Mouse (Mus musculus) right cerebral cortex, adult 18-20 months (tissue): ENCODE measurements at regions not wholly inside any gene's neighbourhood (a gene's known extent, or its start where the extent isn't known, plus 50 kb on each side); places are given as distances from the start of the nearest gene placed in this dataset.
A peak's percentile ranks its signal among the peaks of the same experiment; 100 is the strongest.

ENCODE experiments used
- DNase-seq: peaks from one replicate; pipeline ENCODE4 v3.0.0; 2022; ENCODE audit warnings: mixed read lengths

- DNase-seq, result no peak
Observed at GRCm38 (mm10) chr13:31168854-31169253, 194.8 kb downstream of the Gm5447 start.

- DNase-seq, result no peak
Observed at GRCm38 (mm10) chr13:31171751-31172150, 197.7 kb downstream of the Gm5447 start.

- no peak for DNase-seq
Observed at GRCm38 (mm10) chr13:31172580-31172979, 198.6 kb downstream of the Gm5447 start.

GRCm38 (mm10) chr13:31177999-31178783, 204.2 kb downstream of the Gm5447 start:
- DNase-seq, result no peak

GRCm38 (mm10) chr13:31178964-31179363, 205.0 kb downstream of the Gm5447 start:
- DNase-seq, result no peak

- DNase-seq, result peak; percentile 42
Observed at GRCm38 (mm10) chr13:31179407-31180001, 205.5 kb downstream of the Gm5447 start.

GRCm38 (mm10) chr13:31181530-31181929, 207.5 kb downstream of the Gm5447 start:
- no peak for DNase-seq

GRCm38 (mm10) chr13:31184845-31185834, 211.1 kb downstream of the Gm5447 start:
- no peak for DNase-seq

GRCm38 (mm10) chr13:31186805-31187589, 213.0 kb downstream of the Gm5447 start:
- no peak for DNase-seq

- no peak for DNase-seq
Observed at GRCm38 (mm10) chr13:31189116-31189515, 215.1 kb downstream of the Gm5447 start.

- no peak for DNase-seq
Observed at GRCm38 (mm10) chr13:31190036-31190435, 216.0 kb downstream of the Gm5447 start.

GRCm38 (mm10) chr13:31191344-31192139, 217.5 kb downstream of the Gm5447 start:
- no peak for DNase-seq

- DNase-seq, result no peak
Observed at GRCm38 (mm10) chr13:31194971-31195370, 221.0 kb downstream of the Gm5447 start.

- DNase-seq, result no peak
Observed at GRCm38 (mm10) chr13:31196546-31196945, 222.5 kb downstream of the Gm5447 start.

- DNase-seq, result no peak
Observed at GRCm38 (mm10) chr13:31197593-31197992, 223.6 kb downstream of the Gm5447 start.

GRCm38 (mm10) chr13:31199384-31199783, 225.4 kb downstream of the Gm5447 start:
- no peak for DNase-seq

GRCm38 (mm10) chr13:31204068-31204467, 230.1 kb downstream of the Gm5447 start:
- DNase-seq, result no peak

GRCm38 (mm10) chr13:31206381-31206780, 232.4 kb downstream of the Gm5447 start:
- no peak for DNase-seq

- peak; percentile 12 for DNase-seq
Observed at GRCm38 (mm10) chr13:31207709-31208108, 233.7 kb downstream of the Gm5447 start.

GRCm38 (mm10) chr13:31223016-31223415, 249.0 kb downstream of the Gm5447 start:
- no peak for DNase-seq

- no peak for DNase-seq
Observed at GRCm38 (mm10) chr13:31240546-31240945, 266.5 kb downstream of the Gm5447 start.
